Mouse (Mus musculus) heart, postnatal 0 days (tissue): Measurements from ENCODE around the gene Zfp74. TPM values are rescaled to one million over a fixed set of nuclear protein-coding genes. Genes with fewer than 3 reads are reported as not detected.
"Not testable (repeated sequence)": the region's sequence is repeated elsewhere in the genome, so short reads cannot be mapped to it uniquely, and the experiment has no call there.

Experiments
- ATAC-seq: fragments of 200-750 bp; cut with Nextera tagmentation; 2 replicates; pipeline ENCODE4 v1.8.0; 2017; ENCODE audit warnings: low read depth, moderate number of reproducible peaks, moderate library complexity; ENCODE audit not compliant: insufficient read depth
- DNase-seq: peaks from one replicate; pipeline ENCODE4 v3.0.0-alpha.2; 2016; ENCODE audit warnings: low spot score
- H3K27ac ChIP-seq: fragments of 300-500 bp; sonication (generic); 2 replicates; pipeline ENCODE4 v1.5.1; 2014; ENCODE audit warnings: low read depth, mild to moderate bottlenecking
- H3K27me3 ChIP-seq: fragments of 300-500 bp; sonication (generic); 2 replicates; pipeline ENCODE4 v1.6.1; 2014; ENCODE audit warnings: low read length, mixed read lengths; ENCODE audit not compliant: control insufficient read depth, insufficient read depth
- H3K36me3 ChIP-seq: fragments of 300-500 bp; sonication (generic); replicated peaks from 2 replicates; pipeline ENCODE4 v1.6.1; 2014; ENCODE audit warnings: low read length, mixed read lengths; ENCODE audit not compliant: control insufficient read depth, insufficient read depth
- H3K4me1 ChIP-seq: fragments of 300-500 bp; sonication (generic); 2 replicates; pipeline ENCODE4 v1.6.1; 2014; ENCODE audit warnings: antibody characterized with exemption; ENCODE audit not compliant: control insufficient read depth, insufficient read depth
- H3K4me2 ChIP-seq: fragments of 300-500 bp; sonication (generic); 2 replicates; pipeline ENCODE4 v1.6.1; 2014; ENCODE audit warnings: low read depth, mild to moderate bottlenecking, low read length, moderate library complexity
- H3K4me3 ChIP-seq: fragments of 300-500 bp; sonication (generic); 2 replicates; pipeline ENCODE4 v1.5.1; 2014; ENCODE audit warnings: low read depth, low read length
- H3K9ac ChIP-seq: fragments of 300-500 bp; sonication (generic); replicated peaks from 2 replicates; pipeline ENCODE4 v1.6.1; 2014; ENCODE audit warnings: low read depth, low read length, mixed read lengths
- H3K9me3 ChIP-seq: fragments of 300-500 bp; sonication (generic); replicated peaks from 2 replicates; pipeline ENCODE4 v1.6.1; 2016; ENCODE audit warnings: low read length; ENCODE audit not compliant: control insufficient read depth
- CTCF ChIP-seq: IDR thresholded peaks from 2 replicates; pipeline ENCODE4 v1.5.1; 2016; ENCODE audit warnings: antibody characterized with exemption, control low read depth, low read depth
- EP300 ChIP-seq: IDR thresholded peaks from 2 replicates; pipeline ENCODE4 v1.6.1; 2016; ENCODE audit warnings: antibody characterized with exemption, low read depth
- WGBS: fragments of 180-500 bp; shearing (Covaris S2); extraction: QIAGEN DNeasy Blood & Tissue Kit; methylation state at CpG from one replicate; pipeline ENCODE4 v1.1.7; 2014; 5-methylcytosine and 5-hydroxymethylcytosine counted together
- polyA plus RNA-seq: library from polyadenylated mRNA; unstranded; fragments of >200 nt; fragmentation: Nextera tagmentation; extraction: Ambion mirVana; gene quantifications from 2 replicates; pipeline ENCODE4 v1.2.1, GENCODE M21; 2015
- total RNA-seq: library from RNA; depleted of rRNA; stranded (reverse); fragments of >200 nt; gene quantifications from 2 replicates; pipeline ENCODE4 v1.2.3, GENCODE M21; 2014; ENCODE audit warnings: low replicate concordance

Zfp74 gene
- total and polyA plus RNA-seq, 2 experiments from 2014 or later: 3.2 to 5.4 TPM

GRCm38 (mm10) chr7:29982341-29982740, 28.5 kb upstream of the Zfp74 start:
- H3K4me3 ChIP-seq: peak overlapping the region; percentile 13; the same call in 1 of the 2 replicates

DNA sequence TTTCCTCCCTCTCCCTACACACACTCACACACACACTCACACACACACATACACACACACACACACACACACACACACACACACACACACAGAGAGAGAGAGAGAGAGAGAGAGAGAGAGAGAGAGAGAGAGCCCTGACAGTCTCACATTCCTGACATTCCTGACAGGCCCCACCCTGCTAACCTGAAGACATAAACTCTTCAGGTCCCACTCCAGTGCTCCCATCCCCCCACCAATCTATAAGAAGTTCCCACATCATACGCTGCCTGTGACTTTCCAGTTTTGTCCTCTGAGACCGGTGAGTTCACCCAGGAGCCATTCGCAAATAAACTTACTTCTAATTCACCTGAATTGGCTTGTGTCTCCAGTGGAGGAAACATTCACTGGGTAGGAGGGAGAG, 28.0 kb upstream of the Zfp74 start:
- Histone ChIP-seq H3K9me3 (0 out of 2 replicates have a peak, but pooled peaks cover 3% of the 10 kb centered on the region), H3K36me3 (peaks cover 12% of the 10 kb centered on the region; the same call in 1 of the 2 replicates), H3K4me2 (peak overlapping the region; percentile 64; the same call in 1 of the 2 replicates), H3K27me3 (no peaks in the 10 kb centered on the region), H3K4me3 (peak overlapping the region; percentile 13; the same call in 1 of the 2 replicates), H3K4me1 (peaks cover 21% of the 10 kb centered on the region), H3K9ac (no peak overlapping the region), H3K27ac (peak overlapping the region; percentile 99)
- TF ChIP-seq EP300 (no peak), CTCF (no peak)
- no peak for DNase-seq
- no peak for ATAC-seq
- WGBS: 69% methylated on average over 3 of the region's 3 CpGs

More at GRCm38 (mm10) chr7:29982341-29982740, 28.5 kb upstream of the Zfp74 start:
- Histone ChIP-seq H3K4me2 (peak overlapping the region; percentile 64), H3K36me3 (peaks cover 17% of the 10 kb centered on the region; the same call in 1 of the 2 replicates), H3K9ac (no peak overlapping the region), H3K27ac (peak overlapping the region; percentile 99), H3K4me1 (peaks cover 21% of the 10 kb centered on the region), H3K9me3 (0 out of 2 replicates have a peak, but pooled peaks cover 3% of the 10 kb centered on the region), H3K27me3 (no peaks in the 10 kb centered on the region)
- ATAC-seq: no peak
- 65% methylated on average over 4 of the region's 4 CpGs for WGBS
- no peak for TF ChIP-seq CTCF
- no peak for TF ChIP-seq EP300
- no peak for DNase-seq

GRCm38 (mm10) chr7:29981455-29981854, 27.6 kb upstream of the Zfp74 start:
- 37% methylated on average over 5 of the region's 5 CpGs for WGBS
- Histone ChIP-seq H3K27ac (peak overlapping the region; percentile 99), H3K9me3 (0 out of 2 replicates have a peak, but pooled peaks cover 3% of the 10 kb centered on the region), H3K4me3 (no peak overlapping the region), H3K9ac (no peak overlapping the region), H3K27me3 (no peaks in the 10 kb centered on the region), H3K36me3 (peaks cover 10% of the 10 kb centered on the region; the same call in 1 of the 2 replicates), H3K4me1 (peaks cover 21% of the 10 kb centered on the region), H3K4me2 (peak overlapping the region; percentile 64; the same call in 1 of the 2 replicates)
- ATAC-seq (no peak), DNase-seq (no peak)
- no peak for TF ChIP-seq EP300

GRCm38 (mm10) chr7:29980761-29981160, 26.9 kb upstream of the Zfp74 start:
- ATAC-seq (peak; percentile 19; the same call in 1 of the 2 replicates), DNase-seq (peak; percentile 67)
- TF ChIP-seq EP300: no peak
- no peak for TF ChIP-seq CTCF
- 0 out of 2 replicates have a peak, but pooled peaks cover 3% of the 10 kb centered on the region for H3K9me3 ChIP-seq
- 0 out of 2 replicates have a peak, but pooled peaks cover 4% of the 10 kb centered on the region for H3K36me3 ChIP-seq
- H3K4me2 ChIP-seq: peak overlapping the region; percentile 9
- 75% methylated on average over 1 of the region's 1 CpGs for WGBS
- H3K9ac ChIP-seq: no peak overlapping the region
- peak overlapping the region; percentile 99 for H3K27ac ChIP-seq
- H3K27me3 ChIP-seq: no peaks in the 10 kb centered on the region
- H3K4me1 ChIP-seq: peaks cover 21% of the 10 kb centered on the region
- no peak overlapping the region for H3K4me3 ChIP-seq

- Histone ChIP-seq H3K4me2 (no peak overlapping the region), H3K4me1 (no peaks in the 10 kb centered on the region), H3K27ac (no peak overlapping the region), H3K9me3 (0 out of 2 replicates have a peak, but pooled peaks cover 4% of the 10 kb centered on the region), H3K27me3 (no peaks in the 10 kb centered on the region), H3K9ac (no peak overlapping the region), H3K4me3 (no peak overlapping the region), H3K36me3 (no peaks in the 10 kb centered on the region)
- WGBS: 88% methylated on average over 9 of the region's 9 CpGs
- DNase-seq (no peak), ATAC-seq (no peak)
- TF ChIP-seq EP300 (no peak), CTCF (no peak)
These were observed 16.8 kb upstream of the Zfp74 start for GRCm38 (mm10) chr7:29970686-29971085.

GRCm38 (mm10) chr7:29965115-29965810, 11.4 kb upstream of the Zfp74 start:
- not testable (repeated sequence) for H3K27ac ChIP-seq, H3K4me1 ChIP-seq, H3K36me3 ChIP-seq, H3K4me2 ChIP-seq, H3K9me3 ChIP-seq, ATAC-seq, H3K27me3 ChIP-seq, H3K9ac ChIP-seq, DNase-seq, H3K4me3 ChIP-seq
- 53% methylated on average over 32 of the region's 39 CpGs for WGBS
